Mouse (Mus musculus): ENCODE data around the gene Impg1.
"Not testable (repeated sequence)": the region's sequence is repeated elsewhere in the genome, so short reads cannot be mapped to it uniquely, and the experiment has no call there.

Impg1 gene

DNA sequence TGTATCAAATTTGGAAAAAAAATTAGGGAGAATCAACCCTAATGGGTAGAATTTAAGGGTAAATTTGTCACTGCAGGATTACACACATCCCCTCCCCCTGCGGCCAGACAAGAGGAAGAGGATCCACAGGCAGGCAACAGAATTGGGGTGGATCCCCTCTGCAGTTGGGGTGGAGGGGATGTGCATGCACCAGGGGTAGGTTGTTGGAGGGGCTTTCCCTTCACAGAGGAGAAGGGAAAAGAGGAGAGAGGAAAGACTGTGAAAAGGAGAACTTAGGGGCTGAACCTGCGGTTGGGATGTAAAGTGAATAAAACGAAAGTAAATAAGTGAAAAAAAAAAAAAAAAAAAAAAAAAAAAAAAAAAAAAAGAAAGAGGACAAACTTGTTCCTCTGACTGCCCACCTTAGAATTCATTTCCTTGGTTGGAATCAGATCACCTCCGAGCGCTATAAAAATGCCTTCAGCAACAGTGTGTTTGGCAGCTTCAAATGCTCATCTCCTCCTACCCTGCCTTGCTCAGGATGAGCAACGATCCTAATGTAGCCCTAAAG is 120.8 kb downstream of the Impg1 start:
- DNase-seq (ENCODE audit: low spot score in 2 of 2): no peak

DNA sequence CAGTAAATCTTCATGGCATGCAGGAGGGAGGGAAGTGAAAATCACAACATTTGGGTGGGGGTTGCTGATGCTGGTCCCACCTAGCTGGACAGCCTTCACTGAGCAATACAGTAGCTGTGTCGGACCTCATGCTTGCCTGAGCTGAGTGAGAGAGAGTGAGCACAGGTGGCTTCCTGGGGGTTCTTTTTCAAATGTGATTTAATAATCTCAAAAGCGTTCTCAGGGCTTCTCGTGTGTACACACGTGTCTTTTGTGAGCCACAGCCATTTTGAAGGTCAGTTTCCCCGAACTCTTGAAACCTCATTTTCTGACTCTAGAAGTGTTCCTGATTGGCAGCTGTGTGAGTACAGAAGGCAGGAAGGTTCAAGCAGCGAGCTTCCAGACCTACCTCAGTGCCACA is 122.8 kb downstream of the Impg1 start:
- DNase-seq (ENCODE audit: low spot score in 2 of 2): no peak

DNA sequence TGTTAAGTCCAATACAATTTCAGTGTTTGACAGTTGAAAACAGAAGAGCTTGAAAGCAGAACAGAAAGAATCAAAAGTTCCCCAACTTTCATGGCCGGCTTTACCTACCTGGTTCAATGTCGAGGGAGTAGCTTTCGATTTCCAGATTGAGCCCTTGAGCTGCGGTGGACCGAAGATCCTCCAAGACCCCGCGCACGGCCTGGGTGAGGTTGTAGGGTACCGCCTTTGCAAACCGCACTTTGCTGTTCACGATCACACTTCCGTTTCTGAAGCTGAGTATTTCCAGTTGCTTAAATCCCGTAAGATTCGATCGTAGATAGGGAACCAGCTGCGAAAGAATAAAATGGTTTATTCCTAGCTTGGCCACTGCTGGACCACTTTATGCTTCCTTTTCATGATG is 123.5 kb downstream of the Impg1 start:
- DNase-seq (ENCODE audit: low spot score in 2 of 2): no peak

DNA sequence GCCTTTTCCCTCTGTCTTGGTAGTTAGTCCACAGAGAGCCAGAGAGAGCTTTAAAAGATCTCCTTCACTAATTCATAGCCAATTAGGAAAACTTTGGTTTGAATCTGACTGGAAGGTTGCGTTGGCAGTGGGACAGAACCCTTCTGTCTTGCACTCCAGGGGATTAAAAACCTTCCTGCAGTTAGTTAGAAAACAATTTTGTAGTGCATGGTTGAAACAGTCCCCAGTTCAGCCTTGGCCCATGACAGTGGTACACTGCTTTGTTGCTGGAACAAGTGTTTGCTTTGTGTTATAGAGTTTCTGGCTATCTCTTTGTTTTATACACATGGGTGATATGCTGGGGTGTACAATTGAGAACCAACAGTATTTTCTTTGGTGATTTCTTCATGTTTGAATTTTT is 124.4 kb downstream of the Impg1 start:
- no peak for DNase-seq (ENCODE audit: low spot score in 2 of 2)

DNA sequence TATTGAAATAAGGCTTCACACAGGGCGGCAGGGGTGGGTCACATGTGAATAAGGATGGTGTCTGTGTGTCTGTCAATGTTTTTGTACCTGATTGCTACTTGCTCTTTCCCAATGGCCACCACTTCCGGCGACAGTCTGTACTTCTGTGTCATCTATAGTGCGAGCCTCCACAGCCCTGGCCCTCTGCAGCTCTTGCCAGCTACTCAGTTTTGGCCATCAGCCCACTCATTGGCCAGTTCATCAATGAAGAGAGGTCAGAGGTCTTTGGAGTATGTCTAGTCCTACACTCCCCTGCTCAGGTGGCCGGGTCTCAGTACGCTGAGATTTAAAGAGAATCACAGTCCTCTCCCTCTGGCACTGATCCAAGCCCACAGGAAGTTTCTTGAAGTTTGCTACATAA is 127.3 kb downstream of the Impg1 start:
- DNase-seq (ENCODE audit: low spot score in 2 of 2): no peak

DNA sequence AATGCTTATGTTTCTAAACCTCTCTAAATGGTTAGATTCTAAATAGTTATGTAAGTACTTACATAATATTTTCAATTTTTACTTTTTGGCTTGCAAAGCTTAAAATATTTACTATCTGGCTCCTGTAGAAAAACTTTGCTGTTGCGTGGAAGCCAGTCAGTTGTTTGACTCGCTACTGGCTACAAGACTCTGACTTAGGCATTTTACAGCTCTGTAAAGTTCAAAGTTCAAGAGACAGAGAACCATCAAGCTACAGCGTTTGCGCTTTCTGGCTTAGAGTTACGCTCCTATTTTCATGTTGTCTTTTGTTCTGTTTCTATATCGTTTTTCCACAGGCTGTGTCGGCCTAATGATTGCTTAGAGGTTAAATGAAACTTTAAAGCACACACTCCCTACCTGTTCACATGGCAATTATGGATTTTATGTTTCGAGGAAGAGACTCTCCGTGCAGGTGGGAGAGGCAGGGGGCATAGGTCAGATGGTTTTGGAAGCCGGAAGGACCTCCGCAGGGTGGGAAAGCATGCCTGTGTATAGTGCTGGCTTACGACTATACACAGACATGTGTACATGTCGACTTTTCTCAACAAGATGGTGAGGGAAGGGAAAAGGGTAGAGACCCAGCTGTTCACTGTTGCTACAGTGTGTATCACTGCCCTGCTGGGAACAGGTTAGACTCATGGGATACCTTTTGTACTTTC is 129.5 kb downstream of the Impg1 start:
- DNase-seq (ENCODE audit: low spot score in 2 of 2): no peak

DNA sequence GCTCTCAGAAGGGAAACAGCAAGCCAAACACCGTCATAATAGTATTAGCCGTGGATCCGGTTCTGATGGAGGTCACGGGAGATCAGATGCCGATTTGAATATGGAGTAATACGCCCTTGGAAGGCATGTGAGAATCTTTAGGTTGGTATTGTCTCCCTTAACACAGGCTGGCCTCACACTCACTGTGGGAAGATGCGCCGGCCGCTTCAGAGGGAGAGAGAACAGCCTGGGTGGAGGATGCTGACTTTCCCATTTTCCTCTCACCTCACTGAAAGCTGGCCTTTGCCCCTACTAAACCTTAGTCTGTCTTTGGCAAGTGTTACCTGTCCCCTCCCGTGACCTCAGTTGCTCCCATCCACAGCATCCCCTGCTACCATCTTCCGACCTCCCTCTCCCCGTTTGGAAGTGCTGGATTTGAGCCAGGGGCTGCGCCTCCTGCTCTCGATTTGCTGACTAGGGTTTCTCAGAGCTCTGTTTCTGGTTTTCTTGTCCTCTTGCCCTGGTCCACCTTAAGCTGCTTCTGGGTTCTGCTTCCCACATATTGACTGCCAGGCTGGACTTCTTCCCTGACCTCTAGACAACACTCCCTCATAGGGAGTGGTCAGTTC is 131.2 kb downstream of the Impg1 start:
- no peak for DNase-seq (ENCODE audit: low spot score in 2 of 2)

DNA sequence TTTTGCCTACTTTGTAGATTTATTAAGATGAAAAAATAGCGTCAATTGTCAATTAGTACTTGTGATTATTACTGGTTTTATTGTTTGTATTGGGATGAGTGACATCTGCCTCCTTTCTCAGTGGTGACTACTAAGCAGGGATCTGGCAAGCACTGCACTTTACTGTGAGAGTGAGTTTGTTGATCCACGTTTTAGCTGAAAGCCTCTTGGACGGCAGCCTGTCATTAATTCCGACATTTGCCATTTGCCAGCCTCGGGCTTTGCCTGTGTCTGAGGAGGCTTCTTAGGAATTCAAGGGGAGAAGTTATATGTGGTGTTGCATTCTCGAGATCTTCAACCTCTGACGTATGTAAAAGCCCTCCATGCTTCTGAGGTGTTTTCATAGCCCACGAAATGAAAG is 131.8 kb downstream of the Impg1 start:
- DNase-seq (ENCODE audit: low spot score in 2 of 2): no peak

DNA sequence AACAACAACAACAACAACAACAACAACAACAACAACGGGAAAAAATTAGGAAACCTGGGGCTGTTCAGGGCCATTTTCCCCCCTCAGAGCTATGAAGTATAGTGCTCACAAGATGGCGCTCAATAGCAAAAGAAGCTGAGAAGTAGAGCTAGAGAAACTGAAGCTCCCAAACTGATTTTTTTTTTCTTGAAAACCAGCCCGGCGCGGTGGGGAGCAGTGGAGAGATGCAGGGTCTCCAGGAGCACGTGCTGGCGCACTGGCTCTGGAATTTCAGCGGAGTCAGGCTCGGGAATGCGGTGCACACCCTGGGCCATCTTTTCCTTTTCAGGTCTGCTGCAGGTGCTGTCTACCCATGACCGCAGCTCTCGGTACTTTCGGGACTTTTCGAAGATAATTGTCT is 133.1 kb downstream of the Impg1 start:
- peak; percentile 28 to 41 for DNase-seq (ENCODE audit: low spot score in 2 of 2)

DNA sequence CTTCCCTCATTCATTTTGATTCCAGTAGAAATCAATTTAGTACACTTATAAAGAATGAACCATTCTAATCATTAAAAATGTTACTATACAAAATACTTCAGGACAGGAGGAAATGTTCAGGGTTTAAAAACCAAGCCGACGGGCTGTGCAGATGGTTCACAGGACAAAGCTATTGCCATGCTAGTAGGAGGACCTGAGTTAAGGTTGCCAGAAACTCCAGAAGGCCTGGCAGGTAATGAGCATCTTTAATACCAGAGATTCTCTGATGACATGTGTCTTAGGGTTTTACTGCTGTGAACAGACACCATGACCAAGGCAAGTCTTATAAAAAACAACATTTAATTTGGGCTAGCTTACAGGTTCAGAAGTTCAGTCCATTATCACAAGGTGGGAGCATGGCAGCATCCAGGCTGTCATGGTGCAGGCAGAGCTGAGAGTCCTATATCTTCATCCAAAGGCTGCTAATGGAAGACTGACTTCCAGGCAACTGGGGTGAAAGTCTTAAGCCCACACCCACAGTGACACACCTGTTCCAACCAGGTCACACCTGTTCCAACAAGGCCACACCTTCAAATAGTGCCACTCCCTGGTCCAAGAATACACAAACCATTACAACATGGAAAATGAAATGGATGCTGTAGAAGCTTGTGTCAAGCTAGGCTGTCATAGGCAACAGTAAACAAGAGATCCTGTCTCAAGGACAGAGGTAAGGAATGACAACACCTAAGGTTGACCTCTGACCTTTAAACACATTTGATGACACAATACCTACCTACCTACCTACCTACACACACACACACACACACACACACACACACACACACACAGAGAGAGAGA is 144.0 kb downstream of the Impg1 start:
- DNase-seq (ENCODE audit: low spot score in 2 of 2): not testable (repeated sequence)

DNA sequence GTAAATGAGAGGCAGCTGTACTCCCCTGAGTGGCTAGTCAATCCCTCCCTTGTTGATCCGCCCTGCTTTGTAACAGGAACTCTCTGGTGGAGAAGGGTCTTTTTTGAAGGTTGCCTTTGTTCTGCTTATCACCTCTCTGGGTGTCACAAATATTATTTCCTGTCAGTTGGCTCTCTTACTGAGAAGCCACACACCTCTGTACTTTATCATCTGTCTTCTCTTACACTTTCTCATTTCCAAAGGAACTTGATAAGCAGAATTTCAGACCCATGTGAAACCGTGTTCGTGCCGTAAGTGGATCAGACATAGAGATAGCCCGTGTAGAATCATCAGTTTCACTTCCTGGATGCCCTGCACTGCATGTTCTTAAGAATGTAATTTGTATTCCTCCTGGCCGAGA is 147.3 kb downstream of the Impg1 start:
- no peak for DNase-seq (ENCODE audit: low spot score in 2 of 2)

DNA sequence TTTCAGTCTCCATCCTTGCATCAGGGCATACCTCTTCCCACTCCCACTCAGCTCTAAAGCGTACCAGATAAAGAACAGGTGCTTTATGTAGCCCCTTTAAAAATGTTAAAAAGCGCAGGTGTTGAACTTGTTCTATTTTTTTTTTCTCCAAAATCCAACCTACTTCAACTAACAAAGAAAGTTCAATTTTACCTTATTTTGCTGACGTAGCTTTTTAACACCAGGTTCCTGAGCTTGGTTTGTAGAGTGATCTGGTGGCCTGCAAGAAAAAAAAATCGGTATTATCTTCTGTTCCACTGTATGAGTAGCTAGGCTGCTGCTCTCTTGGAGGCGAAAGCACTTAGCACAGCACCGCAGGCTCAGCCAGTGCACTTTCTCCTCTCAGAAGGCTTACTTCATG is 149.4 kb downstream of the Impg1 start:
- DNase-seq (ENCODE audit: low spot score in 2 of 2): no peak

DNA sequence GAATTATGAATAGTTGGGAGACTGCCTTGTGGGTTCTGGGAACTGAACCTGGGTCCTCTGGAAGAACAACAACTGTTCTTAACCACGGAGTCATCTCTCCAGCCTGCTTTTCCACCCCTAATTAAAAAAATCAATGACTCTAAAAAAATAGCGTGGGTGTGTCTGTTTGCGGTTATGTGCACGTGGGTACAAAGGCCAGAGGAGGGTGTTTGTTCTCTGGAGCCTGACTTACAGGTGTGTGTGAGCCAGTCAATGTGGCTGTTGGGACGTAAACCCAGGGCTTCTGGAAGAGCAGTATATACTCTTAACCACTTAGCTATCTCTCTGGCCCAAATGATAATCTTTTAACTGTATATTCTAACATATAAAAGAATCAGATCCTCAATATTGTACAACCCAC is 151.7 kb downstream of the Impg1 start:
- DNase-seq (ENCODE audit: low spot score in 2 of 2): no peak

DNA sequence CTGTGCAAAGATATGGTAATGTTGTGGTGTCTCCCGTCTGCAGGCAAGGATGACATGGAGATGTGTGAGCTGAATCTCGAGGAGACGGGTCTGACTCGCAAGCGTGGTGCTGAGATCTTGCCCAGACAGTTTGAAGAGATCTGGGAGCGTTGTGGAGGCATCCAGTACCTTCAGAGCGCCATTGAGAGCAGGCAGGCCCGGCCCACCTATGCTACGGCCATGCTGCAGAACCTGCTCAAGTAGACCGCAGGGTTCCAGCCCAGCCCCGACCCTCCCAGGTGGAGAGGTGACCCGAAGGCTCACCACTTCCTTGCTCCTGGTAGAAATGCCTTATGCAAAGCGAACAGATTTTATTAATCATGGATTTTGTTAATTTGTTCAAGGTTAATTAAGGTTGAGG is 157.7 kb downstream of the Impg1 start:
- DNase-seq (ENCODE audit: low spot score in 2 of 2): no peak

DNA sequence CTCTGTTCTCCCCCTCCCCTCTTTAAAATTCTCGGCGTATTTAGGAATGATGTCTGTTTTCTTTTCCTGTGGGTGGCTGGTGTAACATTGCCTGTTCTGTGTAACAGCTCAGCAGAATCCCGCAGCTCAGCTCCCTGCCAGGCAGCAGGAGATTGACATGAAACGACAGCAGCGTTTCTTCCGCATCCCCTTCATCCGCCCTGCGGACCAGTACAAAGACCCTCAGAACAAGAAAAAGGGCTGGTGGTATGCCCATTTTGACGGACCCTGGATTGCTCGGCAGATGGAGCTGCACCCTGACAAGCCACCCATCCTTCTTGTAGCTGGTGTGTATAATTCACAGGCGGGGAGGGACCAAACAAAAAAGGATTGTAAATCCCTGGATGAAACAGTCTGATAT is 158.4 kb downstream of the Impg1 start:
- no peak for DNase-seq (ENCODE audit: low spot score in 2 of 2)

DNA sequence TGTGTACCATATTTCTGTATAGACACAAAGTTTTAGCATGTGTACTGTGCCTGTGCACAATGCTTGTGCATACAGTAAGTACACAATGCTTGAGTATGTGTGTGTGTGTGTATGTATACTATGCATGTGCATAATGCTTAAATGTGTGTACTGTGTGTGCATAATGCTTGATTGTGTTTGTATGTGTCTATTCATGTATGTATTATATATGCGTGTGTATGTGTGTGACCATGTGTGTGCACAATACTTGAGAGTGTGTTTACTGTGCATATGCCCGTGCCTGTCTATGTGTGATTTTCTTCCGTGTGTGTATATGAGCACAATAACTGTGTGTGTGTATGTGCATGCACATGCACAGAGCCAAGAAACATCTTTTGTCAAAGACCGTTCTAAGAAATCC is 158.9 kb downstream of the Impg1 start:
- DNase-seq (ENCODE audit: low spot score in 2 of 2): no peak

DNA sequence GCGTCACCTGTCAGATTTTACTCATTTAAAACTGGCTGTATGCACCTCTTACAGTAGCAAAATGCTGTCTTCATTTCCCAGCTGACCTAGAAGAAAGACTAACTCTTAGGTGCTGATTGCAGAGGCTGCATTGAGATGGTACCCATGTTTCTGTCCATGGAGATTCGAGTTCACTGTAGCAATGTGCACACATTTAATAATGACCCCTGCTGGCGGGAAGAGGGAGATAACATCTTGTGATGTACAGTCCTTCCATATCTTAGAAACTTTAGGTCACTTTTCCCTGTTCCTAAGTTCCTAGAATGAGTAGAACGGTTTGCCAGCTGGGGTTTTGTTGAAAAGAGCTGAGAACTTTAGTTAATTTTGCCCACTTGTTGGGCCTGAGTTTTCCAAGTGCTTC is 161.8 kb downstream of the Impg1 start:
- DNase-seq (ENCODE audit: low spot score in 2 of 2): no peak

DNA sequence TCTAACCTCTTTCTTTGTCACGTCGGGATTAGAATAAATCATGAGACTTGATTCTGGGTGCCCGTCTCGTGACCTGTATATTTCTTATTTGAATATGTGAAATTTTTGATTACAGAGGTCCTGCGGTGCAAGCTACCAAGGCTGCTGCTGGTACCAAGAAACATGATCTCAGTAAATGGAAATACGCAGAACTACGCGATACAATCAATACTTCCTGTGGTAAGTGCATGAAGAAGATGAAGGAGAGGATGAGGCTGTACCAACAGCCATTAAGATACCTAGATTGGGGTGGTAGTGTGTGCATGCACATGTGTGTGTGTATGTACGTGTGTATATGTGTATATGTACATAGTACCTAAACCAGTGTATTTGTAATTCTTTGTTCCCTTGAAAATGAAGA is 166.2 kb downstream of the Impg1 start:
- DNase-seq (ENCODE audit: low spot score in 2 of 2): no peak

DNA sequence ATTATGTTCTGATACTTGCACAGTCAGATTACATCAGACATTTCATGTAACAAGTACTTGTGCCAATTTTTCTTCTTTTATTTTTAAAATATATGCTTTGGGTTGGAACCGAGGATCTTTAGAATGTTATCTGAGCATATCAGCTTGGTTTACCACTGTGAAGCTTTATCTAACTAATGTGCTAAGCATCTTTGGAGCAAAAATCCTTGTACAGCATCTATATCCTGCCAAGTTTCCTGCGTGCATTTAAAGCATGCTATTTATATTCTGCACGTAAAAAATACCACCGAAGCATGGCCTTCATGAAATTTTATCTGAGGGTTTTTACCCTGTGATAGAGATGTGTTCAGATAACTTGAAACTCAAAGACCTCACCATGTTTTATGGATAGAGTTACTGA is 169.2 kb downstream of the Impg1 start:
- no peak for DNase-seq (ENCODE audit: low spot score in 2 of 2)

DNA sequence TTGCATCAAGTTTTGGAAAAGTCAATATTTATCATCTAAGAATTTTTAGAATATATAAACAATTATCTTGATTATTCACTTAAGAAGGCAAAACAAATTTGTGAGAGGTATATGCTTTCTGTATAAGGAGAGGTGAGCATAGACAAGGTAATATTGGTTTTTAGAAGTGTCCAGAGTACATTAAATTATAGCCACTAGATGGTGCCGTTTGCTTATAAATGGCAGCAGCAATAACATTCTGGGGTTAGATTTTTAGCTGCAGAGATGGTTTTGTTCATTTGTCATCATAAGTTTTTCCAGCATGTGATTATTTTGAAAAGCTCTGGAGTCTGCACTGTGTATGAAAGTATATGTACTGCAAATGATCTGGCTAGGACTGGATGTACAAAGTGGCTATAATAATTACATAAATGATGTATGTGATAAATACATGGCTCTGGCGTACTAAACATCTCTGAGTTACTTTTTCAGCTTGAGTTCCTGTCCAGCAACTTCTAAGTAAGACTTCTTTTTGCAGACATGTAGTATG is 172.2 kb downstream of the Impg1 start:
- DNase-seq (ENCODE audit: low spot score in 2 of 2): no peak

DNA sequence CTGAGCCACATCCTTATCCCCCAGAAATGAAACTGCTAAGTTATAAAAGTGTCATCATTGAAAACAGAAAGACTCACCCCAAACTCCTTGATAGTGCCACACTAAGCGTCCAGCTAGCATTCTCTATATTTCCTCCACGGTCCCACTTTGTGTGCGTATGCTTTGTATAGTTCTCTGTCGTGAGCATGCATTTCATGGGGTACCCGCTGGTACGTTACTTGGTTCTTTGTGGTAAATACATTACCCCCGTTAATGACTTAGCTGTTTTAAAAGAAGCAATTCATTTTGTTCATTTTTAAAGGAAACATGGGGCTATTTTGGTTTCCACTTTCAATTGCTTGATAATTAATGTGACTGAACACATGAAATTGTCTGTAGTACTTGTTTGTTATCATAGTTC is 178.4 kb downstream of the Impg1 start:
- DNase-seq (ENCODE audit: low spot score in 2 of 2): no peak

DNA sequence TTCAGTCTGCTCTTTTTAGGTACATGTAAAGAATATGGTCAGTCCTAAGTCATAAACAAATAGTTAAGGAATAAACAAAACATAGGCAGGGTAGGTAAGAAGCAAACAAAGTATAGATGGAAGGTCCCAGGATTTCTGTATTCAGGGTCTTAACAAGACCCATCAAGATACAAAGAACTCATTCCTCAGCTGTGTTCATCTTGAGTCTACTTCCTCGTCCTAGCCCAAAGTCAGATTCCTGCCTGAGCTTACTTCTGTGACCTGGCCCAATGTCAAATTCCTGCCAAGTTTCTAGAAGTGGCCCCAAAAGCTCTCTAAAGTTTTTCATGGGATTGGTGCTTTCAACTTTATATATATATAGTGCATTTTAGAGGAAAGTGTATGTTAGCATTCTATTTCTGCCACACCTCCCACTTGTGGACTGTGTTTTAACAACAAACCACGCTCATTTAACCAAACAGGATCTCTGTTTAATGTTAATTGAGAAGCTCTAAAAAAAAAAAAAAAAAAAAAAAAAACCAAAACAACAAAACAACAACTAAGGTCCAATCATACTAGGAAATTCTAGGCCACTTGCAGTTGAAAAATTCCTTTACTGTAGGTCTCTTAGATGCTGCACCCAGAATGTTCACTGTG is 180.6 kb downstream of the Impg1 start:
- no peak for DNase-seq (ENCODE audit: low spot score in 2 of 2)

Measured in frontal cortex, postnatal 14 days (tissue).